Mouse (Mus musculus) embryonic facial prominence, embryonic 14.5 days (tissue): ENCODE data around the gene Hmmr. TPM values are rescaled to one million over a fixed set of nuclear protein-coding genes. Genes with fewer than 3 reads are reported as not detected.

Experiments used
- ATAC-seq: fragments of 200-750 bp; cut with Nextera tagmentation; 2 replicates; pipeline ENCODE4 v1.8.0; 2017; ENCODE audit warnings: low read depth, moderate number of reproducible peaks, moderate TSS enrichment
- DNase-seq: peaks from one replicate; pipeline ENCODE4 v3.0.0-alpha.2; 2015; ENCODE audit warnings: low spot score
- H3K27ac ChIP-seq: fragments of 300-500 bp; sonication (generic); replicated peaks from 2 replicates; pipeline ENCODE4 v1.5.1; 2014; ENCODE audit warnings: low read depth, mild to moderate bottlenecking, low read length, moderate library complexity
- H3K27me3 ChIP-seq: fragments of 300-500 bp; sonication (generic); replicated peaks from 2 replicates; pipeline ENCODE4 v1.6.1; 2014; ENCODE audit warnings: low read length; ENCODE audit not compliant: control insufficient read depth, insufficient read depth
- H3K36me3 ChIP-seq: fragments of 300-500 bp; sonication (generic); 2 replicates; pipeline ENCODE4 v1.6.1; 2014; ENCODE audit warnings: low read length, mixed read lengths; ENCODE audit not compliant: control insufficient read depth, insufficient read depth
- H3K4me1 ChIP-seq: fragments of 300-500 bp; sonication (generic); 2 replicates; pipeline ENCODE4 v1.6.1; 2014; ENCODE audit warnings: antibody characterized with exemption, low read length; ENCODE audit not compliant: control insufficient read depth, insufficient read depth
- H3K4me2 ChIP-seq: fragments of 300-500 bp; sonication (generic); 2 replicates; pipeline ENCODE4 v1.6.1; 2014; ENCODE audit warnings: low read depth, mild to moderate bottlenecking, low read length, moderate library complexity, mixed read lengths
- H3K4me3 ChIP-seq: fragments of 300-500 bp; sonication (generic); 2 replicates; pipeline ENCODE4 v1.5.1; 2014; ENCODE audit warnings: low read depth, mild to moderate bottlenecking, low read length
- H3K9ac ChIP-seq: fragments of 300-500 bp; sonication (generic); 2 replicates; pipeline ENCODE4 v1.6.1; 2014; ENCODE audit warnings: low read depth, mild to moderate bottlenecking, low read length, moderate library complexity, mixed read lengths
- H3K9me3 ChIP-seq: fragments of 300-500 bp; sonication (generic); 2 replicates; pipeline ENCODE4 v1.6.1; 2016; ENCODE audit warnings: low read length; ENCODE audit not compliant: control insufficient read depth
- WGBS: fragments of 180-500 bp; shearing (Covaris S2); extraction: QIAGEN DNeasy Blood & Tissue Kit; methylation state at CpG from one replicate; pipeline ENCODE4 v1.1.7; 2014; 5-methylcytosine and 5-hydroxymethylcytosine counted together
- polyA plus RNA-seq: library from polyadenylated mRNA; unstranded; fragments of >200 nt; fragmentation: Nextera tagmentation; extraction: Ambion mirVana; gene quantifications from 2 replicates; pipeline ENCODE4 v1.2.1, GENCODE M21; 2014

The Hmmr gene
- 35.2 and 38.3 TPM in 2 replicates for polyA plus RNA-seq

- DNase-seq, result peak; percentile 99
- Histone ChIP-seq H3K4me2 (peak within 1 kb of the TSS; percentile 87), H3K9ac (peak within 1 kb of the TSS; percentile 97), H3K36me3 (peaks cover 30% of the 10 kb centered on the region), H3K27me3 (no peaks in the 10 kb centered on the region), H3K4me3 (peak within 1 kb of the TSS; percentile 95), H3K27ac (peak within 1 kb of the TSS; percentile 84), H3K4me1 (peaks cover 16% of the 10 kb centered on the region; the same call in 1 of the 2 replicates), H3K9me3 (no peaks in the 10 kb centered on the region)
- under 1% methylated on average over 52 of the region's 52 CpGs for WGBS
- peak; percentile 99 for ATAC-seq
Measured at GRCm38 (mm10) chr11:40733339-40734174, at the start of gene Hmmr, which contains the start of gene Nudcd2. TSS of gene Hmmr (minus strand) at chr11:40733422. TSS of gene Nudcd2 (plus strand) at chr11:40733667.

DNA sequence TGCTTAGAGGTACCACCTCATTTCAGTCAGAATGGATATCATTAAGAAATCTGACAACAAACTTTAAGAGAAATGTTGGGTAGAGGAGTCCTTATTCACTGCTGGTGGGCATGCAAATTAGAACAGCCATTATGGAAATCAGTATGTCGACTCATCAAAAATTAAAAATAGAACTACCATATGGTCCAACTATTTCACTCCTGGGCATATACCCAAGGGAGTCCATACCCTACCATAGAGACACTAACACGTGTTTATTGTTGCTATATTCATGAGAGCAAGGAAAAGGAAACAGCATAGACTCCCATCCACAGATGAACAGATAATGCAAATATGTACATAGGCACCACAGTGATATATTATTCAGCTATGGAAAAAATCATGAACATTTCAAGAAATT, 48.6 kb upstream of the Hmmr start:
- no peak for DNase-seq
- H3K27me3 ChIP-seq, result no peaks in the 10 kb centered on the region
- H3K4me2 ChIP-seq, result no peak overlapping the region
- H3K27ac ChIP-seq, result no peak overlapping the region
- no peak overlapping the region for H3K9ac ChIP-seq
- no peaks in the 10 kb centered on the region for H3K36me3 ChIP-seq
- WGBS, result 72% methylated on average over 2 of the region's 2 CpGs
- H3K4me3 ChIP-seq, result no peak overlapping the region
- H3K4me1 ChIP-seq, result no peaks in the 10 kb centered on the region
- no peak for ATAC-seq
- no peaks in the 10 kb centered on the region for H3K9me3 ChIP-seq

DNA sequence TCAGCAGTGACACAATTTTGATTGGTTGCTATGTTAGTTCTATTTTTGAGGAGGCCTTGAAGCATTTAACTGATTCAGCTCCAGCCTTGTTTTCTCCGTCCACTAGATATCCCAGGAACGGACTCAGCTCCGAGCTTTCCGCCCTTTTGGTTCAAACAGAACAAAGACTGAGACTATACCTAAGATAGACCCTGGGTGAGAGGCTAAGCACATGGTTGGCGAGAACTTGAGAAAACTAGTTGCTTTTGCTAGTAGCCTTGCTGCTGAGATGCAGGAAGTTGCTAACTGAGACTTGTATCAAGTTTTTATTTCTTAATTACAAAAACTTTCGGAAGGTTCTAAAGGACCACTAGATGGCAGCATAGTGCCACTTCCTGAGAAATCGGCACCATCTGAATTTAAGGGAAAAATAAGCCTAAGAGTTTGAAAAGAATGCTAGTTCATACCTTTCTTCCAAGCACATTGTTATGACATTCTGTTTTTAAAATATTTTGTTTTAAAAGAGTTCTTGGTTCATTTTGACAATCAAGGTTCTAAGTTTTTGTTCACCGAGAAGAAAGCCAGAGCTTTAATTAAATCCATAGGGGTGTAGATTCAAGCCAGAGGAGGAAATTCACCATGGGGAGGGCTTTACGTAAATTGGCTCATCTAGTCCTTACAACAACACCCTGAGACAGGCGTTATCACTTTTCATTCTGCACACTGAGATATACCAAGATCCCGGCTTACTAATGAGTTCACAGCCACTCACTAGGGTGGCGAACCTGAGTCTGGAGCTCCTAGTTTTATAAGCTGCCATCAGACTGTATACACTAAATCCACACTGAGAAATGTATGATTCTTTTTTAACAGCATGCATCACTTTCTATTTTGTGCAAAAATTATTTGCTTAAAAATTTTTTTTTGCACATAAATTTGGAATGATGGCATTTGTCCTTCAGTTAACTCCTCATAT, 42.4 kb upstream of the Hmmr start:
- DNase-seq, result peak; percentile 76
- 43% methylated on average over 12 of the region's 12 CpGs for WGBS
- ATAC-seq, result no peak
- Histone ChIP-seq H3K9me3 (no peaks in the 10 kb centered on the region), H3K4me1 (no peaks in the 10 kb centered on the region), H3K27me3 (no peaks in the 10 kb centered on the region), H3K27ac (no peak overlapping the region), H3K4me3 (no peak overlapping the region), H3K4me2 (peak overlapping the region; percentile 19), H3K9ac (peak overlapping the region; percentile 27; the same call in 1 of the 2 replicates), H3K36me3 (no peaks in the 10 kb centered on the region)

GRCm38 (mm10) chr11:40764690-40765089, 31.5 kb upstream of the Hmmr start:
- DNase-seq (no peak), ATAC-seq (no peak)
- H3K4me3 ChIP-seq, result no peak overlapping the region
- H3K4me2 ChIP-seq, result no peak overlapping the region
- H3K4me1 ChIP-seq, result no peaks in the 10 kb centered on the region
- 74% methylated on average over 4 of the region's 4 CpGs for WGBS
- no peaks in the 10 kb centered on the region for H3K36me3 ChIP-seq
- H3K27me3 ChIP-seq, result no peaks in the 10 kb centered on the region
- no peak overlapping the region for H3K27ac ChIP-seq
- no peak overlapping the region for H3K9ac ChIP-seq
- H3K9me3 ChIP-seq, result no peaks in the 10 kb centered on the region

DNA sequence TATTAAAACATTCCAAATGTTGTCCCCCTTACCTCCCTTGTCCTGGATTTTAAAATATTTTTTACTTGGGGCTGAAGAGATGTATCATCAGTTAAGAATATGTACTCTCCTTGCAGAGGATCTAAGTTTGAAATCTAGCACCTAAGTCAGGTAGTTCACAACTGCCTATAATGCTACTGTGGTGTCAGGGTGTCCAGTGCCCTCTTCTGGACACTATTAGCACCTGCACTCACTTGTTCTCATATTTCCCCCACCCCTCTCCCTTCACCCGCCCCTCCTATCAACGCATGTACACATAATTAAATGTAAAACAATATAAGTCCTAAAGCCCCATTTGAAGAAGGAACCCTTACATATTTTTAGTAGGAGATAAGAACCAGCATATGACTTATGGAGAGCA, 30.2 kb upstream of the Hmmr start:
- H3K4me1 ChIP-seq, result no peaks in the 10 kb centered on the region
- H3K9me3 ChIP-seq, result no peaks in the 10 kb centered on the region
- H3K9ac ChIP-seq, result no peak overlapping the region
- no peak overlapping the region for H3K4me3 ChIP-seq
- no peaks in the 10 kb centered on the region for H3K27me3 ChIP-seq
- DNase-seq (no peak), ATAC-seq (no peak)
- 40% methylated on average over 2 of the region's 2 CpGs for WGBS
- H3K4me2 ChIP-seq, result no peak overlapping the region
- H3K27ac ChIP-seq, result no peak overlapping the region
- H3K36me3 ChIP-seq, result no peaks in the 10 kb centered on the region

- no peak for ATAC-seq
- no peak for DNase-seq
- H3K9me3 ChIP-seq, result no peaks in the 10 kb centered on the region
- H3K36me3 ChIP-seq, result no peaks in the 10 kb centered on the region
- H3K9ac ChIP-seq, result no peak overlapping the region
- no peak overlapping the region for H3K4me2 ChIP-seq
- WGBS, result 71% methylated on average over 8 of the region's 8 CpGs
- no peaks in the 10 kb centered on the region for H3K4me1 ChIP-seq
- no peak overlapping the region for H3K4me3 ChIP-seq
- H3K27me3 ChIP-seq, result no peaks in the 10 kb centered on the region
- H3K27ac ChIP-seq, result no peak overlapping the region
Measured at GRCm38 (mm10) chr11:40759896-40760295, 26.7 kb upstream of the Hmmr start.

GRCm38 (mm10) chr11:40755968-40756367, 22.7 kb upstream of the Hmmr start:
- no peaks in the 10 kb centered on the region for H3K9me3 ChIP-seq
- peaks cover 20% of the 10 kb centered on the region; the same call in 1 of the 2 replicates for H3K36me3 ChIP-seq
- no peaks in the 10 kb centered on the region for H3K27me3 ChIP-seq
- peaks cover 10% of the 10 kb centered on the region for H3K4me1 ChIP-seq
- ATAC-seq (no peak), DNase-seq (no peak)
- peak overlapping the region; percentile 70; the same call in 1 of the 2 replicates for H3K4me2 ChIP-seq
- H3K4me3 ChIP-seq, result no peak overlapping the region
- 0 out of 2 replicates have a peak overlapping the region, but pooled peaks have one; percentile 52 for H3K27ac ChIP-seq
- 86% methylated on average over 8 of the region's 8 CpGs for WGBS
- H3K9ac ChIP-seq, result peak overlapping the region; percentile 80; the same call in 1 of the 2 replicates

DNA sequence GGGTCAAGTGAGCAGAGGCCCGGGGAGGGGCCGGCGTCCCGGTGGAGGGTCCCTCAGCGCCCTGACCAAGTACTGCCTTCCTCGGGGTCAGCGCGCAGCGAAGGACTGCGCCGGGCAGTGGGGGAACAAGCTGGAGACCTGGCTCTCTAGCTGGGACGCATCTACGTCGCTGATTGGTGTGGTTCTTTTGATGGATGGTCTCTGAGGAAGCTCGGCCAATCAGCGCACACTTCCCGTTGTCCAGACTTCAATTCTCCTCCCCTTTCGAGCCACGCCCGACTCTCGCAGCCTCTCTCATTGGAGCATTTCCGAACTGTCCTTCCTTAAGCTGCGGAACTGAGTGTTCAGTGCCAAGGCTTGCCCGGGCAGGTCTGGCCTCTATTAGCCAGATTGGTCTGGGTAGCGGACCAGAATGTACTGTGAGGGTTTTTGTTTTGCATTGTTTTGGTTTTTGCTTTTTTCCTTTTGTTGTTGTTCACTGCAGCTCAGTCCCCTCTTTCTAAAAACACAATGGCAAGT, 21.9 kb upstream of the Hmmr start, which contains the start of gene Ccng1:
Gene Ccng1 (minus strand): TSS at position 203 of the 519 bp plus-strand sequence.
- Histone ChIP-seq H3K9me3 (no peaks in the 10 kb centered on the region), H3K4me2 (peak within 1 kb of the TSS; percentile 70), H3K27me3 (no peaks in the 10 kb centered on the region), H3K4me3 (peak within 1 kb of the TSS; percentile 80), H3K9ac (peak within 1 kb of the TSS; percentile 80), H3K4me1 (peaks cover 10% of the 10 kb centered on the region), H3K36me3 (peaks cover 22% of the 10 kb centered on the region; the same call in 1 of the 2 replicates), H3K27ac (peak within 1 kb of the TSS; percentile 68)
- ATAC-seq (peak; percentile 99), DNase-seq (peak; percentile 98)
- 0% methylated on average over 11 of the region's 25 CpGs for WGBS
